Mouse (Mus musculus) thymus, postnatal 36 days (tissue): ENCODE measurements around the gene Eps15.

ENCODE experiments used
- DNase-seq, 2 experiments: peaks; one replicate each; pipeline ENCODE4 v3.0.0; 2022; ENCODE audit warnings: mixed read lengths in 2 of 2

The Eps15 gene

GRCm38 (mm10) chr4:109271803-109272202 is 8.3 kb upstream of the Eps15 start:
- DNase-seq = no peak

DNA sequence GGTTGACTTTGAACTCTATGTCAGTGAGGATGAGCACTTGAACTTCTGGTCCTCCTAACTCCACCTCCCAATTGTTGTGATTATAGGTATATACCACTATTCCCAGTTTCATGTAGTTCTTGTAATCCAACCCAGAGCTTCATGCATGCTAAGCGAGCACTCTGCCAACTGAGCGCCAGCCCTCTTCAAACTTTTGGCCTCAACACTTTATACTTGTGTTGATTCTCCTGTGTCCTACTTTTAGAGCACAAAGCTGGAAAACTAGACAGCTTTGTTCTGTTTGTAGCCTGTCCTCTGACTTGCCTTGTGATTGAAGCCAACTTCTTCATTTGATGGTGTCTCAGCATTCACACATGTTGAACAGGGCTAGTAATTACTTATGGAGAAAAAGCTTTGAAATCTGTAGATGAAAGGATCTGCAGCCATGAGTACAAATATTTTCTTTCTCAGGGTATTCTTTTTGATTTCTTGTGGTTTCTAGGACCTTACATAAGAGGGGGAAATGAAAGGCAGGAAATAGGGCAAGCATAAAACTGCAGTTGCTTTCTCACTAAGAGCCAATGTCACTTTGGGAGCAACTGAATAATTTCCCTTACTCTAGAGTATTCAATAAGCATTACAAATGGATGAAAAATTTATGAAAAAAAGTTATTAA is 6.4 kb upstream of the Eps15 start:
- DNase-seq = no peak

DNA sequence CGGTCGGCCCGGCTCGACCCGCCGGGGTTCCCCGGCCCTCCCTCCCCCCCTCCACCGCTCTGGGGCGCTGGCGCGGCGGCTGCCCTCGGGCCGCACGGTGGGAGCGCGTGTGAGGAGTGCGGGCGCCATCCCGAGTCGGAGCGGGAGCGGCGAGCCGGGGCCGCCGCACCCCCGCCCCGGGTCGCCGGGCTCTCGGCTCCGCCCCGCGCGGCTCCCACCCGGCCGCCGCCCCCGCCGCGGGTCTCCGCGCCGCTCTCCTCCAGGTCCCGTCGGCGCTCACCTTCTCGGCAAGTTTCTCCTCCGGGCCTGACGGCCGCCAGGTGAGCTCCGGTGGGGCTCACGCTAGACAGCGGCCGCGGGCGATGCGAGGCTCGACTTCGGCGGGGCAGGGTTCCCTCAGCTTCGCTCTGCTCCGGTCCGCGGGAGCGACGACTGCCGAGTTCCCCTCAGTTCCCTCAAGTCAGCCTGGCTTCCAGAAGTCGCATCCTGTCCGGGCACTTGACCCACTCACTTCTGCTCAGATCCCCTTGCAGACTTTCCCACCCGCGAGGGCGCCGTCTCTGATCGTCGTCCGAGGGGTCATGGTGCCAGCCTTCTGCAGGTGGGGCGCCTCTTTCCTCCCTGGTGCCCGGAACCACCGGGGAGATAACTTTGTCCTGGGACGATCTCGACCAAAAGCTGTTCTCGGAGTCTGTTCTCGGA is 542 bp downstream of the Eps15 start:
- peak in 1 of 2 experiments; percentile 48 for DNase-seq

GRCm38 (mm10) chr4:109281161-109281560 is 1.1 kb downstream of the Eps15 start:
- no peak for DNase-seq

DNA sequence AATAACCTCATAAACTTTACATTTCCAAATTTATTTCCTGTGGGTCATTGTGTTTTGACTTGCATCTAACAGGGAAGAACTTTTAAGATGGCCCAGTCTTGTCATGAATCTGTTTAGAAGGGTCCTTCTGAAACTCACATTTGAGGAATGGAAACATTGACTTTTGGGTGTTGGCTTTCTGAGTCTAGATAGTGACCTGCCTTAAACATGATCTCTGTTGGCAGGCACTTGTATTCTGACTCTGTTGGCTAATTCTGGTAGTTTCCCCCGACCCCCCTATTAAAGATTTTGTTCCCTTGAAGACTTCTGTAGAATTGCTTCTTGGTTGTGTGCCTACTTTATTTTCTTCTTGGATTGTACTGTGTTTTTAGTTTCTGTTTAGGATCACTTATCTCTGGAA is 1.9 kb downstream of the Eps15 start:
- DNase-seq = no peak

DNA sequence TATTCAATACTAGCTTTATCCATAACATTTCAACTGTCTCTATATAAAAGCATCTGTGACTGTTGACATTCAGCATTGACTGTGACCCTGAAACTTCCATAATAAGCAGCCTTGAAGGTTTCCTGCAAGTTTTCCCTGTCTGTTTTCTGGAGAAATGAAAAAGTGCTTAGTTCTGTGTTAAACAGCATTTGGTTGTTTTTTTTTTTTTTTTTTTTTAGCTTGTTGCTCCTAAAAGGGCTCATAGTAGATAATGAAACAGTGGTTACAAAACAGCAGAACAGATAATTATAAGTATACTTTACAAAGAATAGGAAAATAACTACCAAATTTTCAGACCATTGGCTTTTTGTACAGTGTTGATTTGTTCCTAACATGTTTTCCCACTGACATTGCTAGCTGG is 14.6 kb downstream of the Eps15 start:
- DNase-seq = no peak

GRCm38 (mm10) chr4:109296510-109296909 is 16.4 kb downstream of the Eps15 start:
- DNase-seq = no peak

GRCm38 (mm10) chr4:109299136-109299535 is 19.1 kb downstream of the Eps15 start:
- no peak for DNase-seq

DNA sequence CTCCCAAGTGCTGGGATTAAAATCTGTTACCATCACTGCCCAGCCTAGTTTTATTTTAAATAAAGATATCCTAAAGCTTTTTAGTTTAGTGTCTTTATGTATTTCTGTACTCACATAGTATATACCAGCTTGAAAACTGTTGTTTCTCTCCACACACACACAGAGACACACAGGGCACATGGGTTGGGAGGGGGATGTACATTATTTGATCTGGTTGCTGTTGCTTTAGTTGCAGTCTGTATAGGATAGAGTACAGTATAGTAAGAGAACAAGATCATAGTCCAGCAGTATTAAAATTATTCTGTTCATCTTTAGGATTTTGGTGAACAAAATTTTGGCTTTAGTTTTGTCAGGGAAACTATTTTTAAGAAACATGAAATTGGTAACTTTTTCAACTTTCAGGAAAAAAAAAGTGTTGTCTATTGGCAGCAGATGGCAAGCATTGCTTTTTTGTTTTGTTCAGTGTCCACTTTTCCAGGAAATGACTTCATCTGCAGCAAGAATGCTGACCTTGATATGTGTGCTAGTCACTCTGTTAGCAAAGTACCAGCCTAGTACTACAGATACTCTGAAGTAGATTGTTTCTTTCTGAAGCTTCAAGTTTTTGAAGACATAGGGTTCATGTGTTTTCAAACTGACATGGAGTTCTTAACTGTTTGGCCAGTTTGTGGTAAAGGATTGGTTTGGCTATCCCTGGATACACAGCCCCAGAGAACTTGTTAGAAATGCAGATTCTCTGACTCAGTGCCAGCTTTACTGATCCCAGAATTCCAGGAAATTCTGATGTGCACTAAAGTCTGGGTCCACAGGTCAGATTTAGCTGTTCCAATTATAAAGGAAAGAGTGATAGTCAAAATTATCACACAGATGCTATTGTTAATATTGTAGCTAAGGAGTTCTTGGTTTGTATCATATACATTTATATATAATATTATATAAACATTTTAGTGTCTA is 37.1 kb downstream of the Eps15 start:
- DNase-seq = no peak

DNA sequence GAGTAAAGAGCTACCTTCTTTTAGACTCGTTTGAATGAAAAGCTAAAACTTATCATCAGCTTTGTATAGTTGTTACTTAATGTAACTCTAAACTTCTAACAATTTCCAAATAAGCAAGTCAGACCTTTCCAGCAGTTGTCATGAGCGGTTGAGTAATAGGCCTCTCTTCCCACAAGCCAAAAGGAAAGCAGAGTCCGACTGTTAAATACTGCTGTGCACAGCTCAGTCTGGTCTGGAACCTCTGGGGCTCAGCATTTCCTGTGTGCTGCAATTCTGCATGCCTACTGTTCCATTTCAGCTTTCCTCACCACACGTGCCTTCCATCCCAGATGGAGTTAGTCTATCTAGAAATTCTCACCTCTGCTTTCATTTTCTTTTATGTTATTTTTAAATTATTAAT is 56.7 kb downstream of the Eps15 start:
- DNase-seq = no peak

GRCm38 (mm10) chr4:109341222-109341621 is 61.2 kb downstream of the Eps15 start:
- no peak for DNase-seq

GRCm38 (mm10) chr4:109342783-109343485 is 62.9 kb downstream of the Eps15 start:
- DNase-seq = no peak

DNA sequence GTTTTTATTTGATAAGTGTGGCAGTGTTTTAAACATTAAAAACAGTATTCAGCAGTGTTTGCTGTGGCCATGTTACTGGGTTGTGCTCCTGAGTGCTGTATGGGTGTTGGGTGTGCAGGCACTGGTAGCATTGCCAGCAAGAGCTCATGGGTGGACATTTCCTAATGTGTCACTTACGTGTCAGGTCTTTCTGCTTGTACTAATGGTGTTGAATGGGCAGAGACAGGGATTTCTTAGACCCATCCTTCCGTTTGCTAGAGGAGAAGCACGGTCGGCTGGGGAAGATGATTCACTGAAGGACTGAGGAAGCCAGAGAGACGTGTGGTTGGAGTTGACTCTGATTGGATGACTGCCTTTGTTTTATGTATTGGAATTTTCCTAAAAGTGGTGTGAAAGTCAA is 63.8 kb downstream of the Eps15 start:
- DNase-seq = no peak

- DNase-seq = no peak
Measured at GRCm38 (mm10) chr4:109378107-109378506, 98.0 kb downstream of the Eps15 start.

GRCm38 (mm10) chr4:109382457-109382856 is 102.4 kb downstream of the Eps15 start:
- no peak for DNase-seq

DNA sequence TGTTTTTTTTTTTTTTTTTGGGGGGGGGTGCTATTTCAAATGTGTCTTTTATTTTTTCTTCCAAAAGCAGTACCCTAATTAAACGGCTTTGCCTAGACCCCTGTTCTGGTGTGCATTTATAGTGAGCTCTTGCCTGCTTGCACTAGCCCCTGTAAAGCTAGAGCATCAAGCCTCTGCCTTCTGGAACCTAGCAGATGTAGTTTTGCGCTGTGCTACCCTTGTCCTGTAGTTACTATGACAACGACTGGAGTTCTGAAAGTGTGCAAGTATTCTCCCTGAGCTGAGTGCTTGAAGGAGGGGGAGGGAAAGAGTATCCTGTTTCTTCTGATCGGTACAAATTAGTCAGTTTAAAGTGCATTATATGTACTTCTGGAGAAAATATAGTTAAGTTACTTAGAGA is 105.5 kb downstream of the Eps15 start:
- no peak for DNase-seq

DNA sequence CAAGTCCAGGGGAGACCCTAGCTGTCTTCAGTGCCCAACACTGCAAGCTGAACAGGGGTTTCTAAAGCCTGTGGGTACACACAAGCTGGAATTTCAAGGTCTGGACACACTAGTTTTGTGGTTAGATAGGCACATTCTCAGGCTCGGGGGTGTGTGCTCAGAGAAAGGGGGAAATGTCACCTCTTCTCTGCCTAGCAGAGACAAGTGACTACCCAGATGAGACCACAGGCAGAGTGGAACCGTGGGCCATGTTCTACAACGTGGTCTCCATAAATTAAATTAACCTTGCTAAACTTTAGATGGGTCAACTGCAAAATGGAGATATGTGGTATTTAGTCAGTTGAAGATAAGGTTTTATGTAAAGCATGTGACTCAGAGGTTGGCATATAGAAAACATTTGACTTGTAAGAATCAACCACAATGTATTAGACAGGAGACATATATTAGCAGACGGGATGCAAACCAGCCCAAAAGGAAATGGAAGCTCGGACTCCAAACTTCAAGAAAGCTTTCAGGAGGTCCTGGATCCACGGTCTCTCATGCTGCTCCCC is 113.2 kb downstream of the Eps15 start:
- DNase-seq = no peak

DNA sequence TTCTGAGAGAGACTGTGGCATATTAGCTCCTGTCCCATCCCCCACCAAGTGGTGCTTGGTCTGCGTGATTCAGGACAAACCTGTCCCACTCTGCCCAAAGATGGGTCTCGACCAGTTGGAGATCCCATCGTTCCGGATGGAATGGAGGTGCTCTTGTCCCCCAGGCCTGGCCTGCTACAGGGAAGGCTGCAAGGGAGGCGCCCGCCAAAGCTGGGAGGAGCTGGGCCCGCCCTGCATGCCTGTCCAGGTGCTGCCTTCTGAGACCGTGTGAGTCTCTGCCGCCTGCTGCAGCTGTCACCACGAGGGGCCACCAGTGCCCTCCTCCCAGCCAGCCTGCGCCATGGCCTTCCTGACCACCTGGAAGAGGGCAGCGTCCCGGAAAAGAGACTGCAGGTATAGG is 113.8 kb downstream of the Eps15 start:
- peak; percentile 13 to 19 for DNase-seq

DNA sequence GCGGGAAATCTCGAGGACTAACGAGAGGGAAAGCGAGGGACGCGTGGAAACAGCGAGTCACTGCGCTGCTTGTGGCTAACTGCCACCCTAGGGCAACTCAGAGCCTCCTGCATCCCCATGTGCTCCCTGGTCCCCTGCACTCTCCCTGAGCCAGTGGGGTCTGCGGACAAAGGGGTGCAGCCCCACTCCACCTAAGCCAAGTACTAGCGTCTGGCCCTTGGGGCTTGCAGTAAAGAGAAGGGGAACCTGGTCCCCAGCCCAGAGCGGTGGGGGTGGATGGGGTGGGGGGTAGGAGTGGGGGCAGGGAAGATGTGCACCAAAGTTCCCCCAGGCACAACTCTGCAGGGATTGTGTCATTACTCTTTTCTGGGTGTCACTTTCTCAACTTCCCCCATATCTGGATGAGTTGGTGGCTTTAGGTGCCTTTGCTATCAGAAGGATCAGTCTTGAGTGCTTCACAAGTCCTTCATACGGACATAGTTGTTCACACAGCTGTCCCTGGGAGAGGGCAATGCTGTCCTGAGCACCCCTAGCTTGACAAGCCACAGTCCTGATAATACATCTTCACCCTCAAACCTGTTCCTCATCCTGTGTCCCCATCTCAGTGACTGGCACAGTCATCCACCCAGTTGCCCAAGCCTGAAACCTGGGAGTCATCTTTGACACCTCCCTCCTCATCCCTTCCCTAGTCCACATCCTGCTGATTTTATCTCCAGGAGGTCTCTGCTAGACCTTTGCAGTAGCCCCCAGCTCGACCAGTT is 114.4 kb downstream of the Eps15 start:
- no peak for DNase-seq

DNA sequence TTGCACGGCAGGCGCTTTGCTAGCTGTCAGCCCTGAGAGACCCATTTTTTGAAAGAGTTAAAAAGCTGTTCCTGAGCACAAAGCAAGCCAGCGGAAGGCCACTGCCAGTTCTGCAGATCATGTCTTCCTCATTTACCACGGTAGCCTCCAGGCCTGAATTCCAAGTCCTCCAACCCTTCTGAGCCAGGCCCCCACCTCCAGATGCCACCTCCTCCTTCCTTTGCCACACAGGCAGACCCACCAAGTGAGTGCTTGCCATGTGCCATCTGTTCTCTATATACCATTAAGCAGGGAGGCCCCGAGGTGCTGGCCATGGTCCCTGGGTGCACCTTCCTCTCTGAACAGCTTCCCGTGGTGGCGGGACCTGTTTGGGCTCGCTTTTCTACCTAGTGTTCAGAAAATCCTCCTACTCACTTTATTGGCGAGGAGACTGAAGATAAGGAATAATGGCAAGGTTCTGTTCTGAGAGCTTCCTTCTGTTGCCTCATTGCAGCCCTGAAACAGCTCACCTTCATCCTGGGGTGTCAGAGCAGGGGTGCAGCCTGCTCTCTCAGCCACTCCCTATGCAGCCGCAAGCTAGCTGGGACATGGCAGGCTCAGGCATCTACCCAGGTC is 120.4 kb downstream of the Eps15 start:
- DNase-seq = no peak

GRCm38 (mm10) chr4:109401176-109401689 is 121.2 kb downstream of the Eps15 start:
- no peak for DNase-seq
